Mouse (Mus musculus): ENCODE data around the gene Bend4.

The Bend4 gene

GRCm38 (mm10) chr5:67427443-67428360 lies at the start of gene Bend4:
Gene Bend4, minus strand, starts transcription at chr5:67428310.
- in situ Hi-C loops (cut with MboI; ENCODE audit: unreplicated experiment in 2 of 2): no loop called here

GRCm38 (mm10) chr5:67473723-67474122 lies 45.6 kb upstream of the Bend4 start:
- in situ Hi-C loops (cut with MboI; ENCODE audit: unreplicated experiment in 2 of 2): no loop called here

- in situ Hi-C loops (cut with MboI; ENCODE audit: unreplicated experiment in 2 of 2): no loop called here
Observed at GRCm38 (mm10) chr5:67473094-67473493, 45.0 kb upstream of the Bend4 start.

- in situ Hi-C loops (cut with MboI; ENCODE audit: unreplicated experiment in 2 of 2): no loop called here
Observed at GRCm38 (mm10) chr5:67466866-67467530, 38.9 kb upstream of the Bend4 start.

GRCm38 (mm10) chr5:67464899-67465298 lies 36.8 kb upstream of the Bend4 start:
- in situ Hi-C loops (cut with MboI; ENCODE audit: unreplicated experiment in 2 of 2): no loop called here

- in situ Hi-C loops (cut with MboI; ENCODE audit: unreplicated experiment in 2 of 2): no loop called here
Observed at GRCm38 (mm10) chr5:67463636-67464035, 35.5 kb upstream of the Bend4 start.

GRCm38 (mm10) chr5:67462331-67462730 lies 34.2 kb upstream of the Bend4 start:
- in situ Hi-C loops (cut with MboI; ENCODE audit: unreplicated experiment in 2 of 2): no loop called here

GRCm38 (mm10) chr5:67456841-67457240 lies 28.7 kb upstream of the Bend4 start:
- in situ Hi-C loops (cut with MboI; ENCODE audit: unreplicated experiment in 2 of 2): no loop called here

GRCm38 (mm10) chr5:67454282-67454681 lies 26.2 kb upstream of the Bend4 start:
- in situ Hi-C loops (cut with MboI; ENCODE audit: unreplicated experiment in 2 of 2): no loop called here

GRCm38 (mm10) chr5:67449957-67450630 lies 22.0 kb upstream of the Bend4 start:
- in situ Hi-C loops (cut with MboI; ENCODE audit: unreplicated experiment in 2 of 2): no loop called here

GRCm38 (mm10) chr5:67446526-67446925 lies 18.4 kb upstream of the Bend4 start:
- in situ Hi-C loops (cut with MboI; ENCODE audit: unreplicated experiment in 2 of 2): no loop called here

GRCm38 (mm10) chr5:67444217-67445050 lies 16.3 kb upstream of the Bend4 start:
- in situ Hi-C loops (cut with MboI; ENCODE audit: unreplicated experiment in 2 of 2): no loop called here

GRCm38 (mm10) chr5:67442813-67443450 lies 14.8 kb upstream of the Bend4 start:
- in situ Hi-C loops (cut with MboI; ENCODE audit: unreplicated experiment in 2 of 2): no loop called here

GRCm38 (mm10) chr5:67440563-67440962 lies 12.5 kb upstream of the Bend4 start:
- in situ Hi-C loops (cut with MboI; ENCODE audit: unreplicated experiment in 2 of 2): no loop called here

GRCm38 (mm10) chr5:67437403-67437802 lies 9.3 kb upstream of the Bend4 start:
- in situ Hi-C loops (cut with MboI; ENCODE audit: unreplicated experiment in 2 of 2): no loop called here

- in situ Hi-C loops (cut with MboI; ENCODE audit: unreplicated experiment in 2 of 2): no loop called here
Observed at GRCm38 (mm10) chr5:67426478-67427442, 1.4 kb downstream of the Bend4 start.

- in situ Hi-C loops (cut with MboI; ENCODE audit: unreplicated experiment in 2 of 2): no loop called here
Observed at GRCm38 (mm10) chr5:67426011-67426410, 2.1 kb downstream of the Bend4 start.

- in situ Hi-C loops (cut with MboI; ENCODE audit: unreplicated experiment in 2 of 2): no loop called here
Observed at GRCm38 (mm10) chr5:67424636-67425035, 3.5 kb downstream of the Bend4 start.

- in situ Hi-C loops (cut with MboI; ENCODE audit: unreplicated experiment in 2 of 2): no loop called here
Observed at GRCm38 (mm10) chr5:67423963-67424362, 4.1 kb downstream of the Bend4 start.
